Mouse (Mus musculus) bone marrow macrophage, adult 2 months (primary cell): ENCODE measurements at regions not wholly inside any gene's neighbourhood (a gene's known extent, or its start where the extent isn't known, plus 50 kb on each side); places are given as distances from the start of the nearest gene placed in this dataset.

Experiments used
- CTCF ChIP-seq: IDR thresholded peaks from 2 replicates; pipeline ENCODE4 v1.5.1; 2012; ENCODE audit warnings: low read depth, mild to moderate bottlenecking, low read length, moderate library complexity
- POLR2A ChIP-seq: IDR thresholded peaks from 2 replicates; pipeline ENCODE4 v1.6.1; 2012; ENCODE audit warnings: mild to moderate bottlenecking, low read depth, low read length, borderline replicate concordance

- TF ChIP-seq CTCF (no peak), POLR2A (no peak)
These were observed 58.5 kb upstream of the Igsf9b start for GRCm38 (mm10) chr9:27240491-27240890.
